Mouse (Mus musculus): ENCODE results near the gene C130050O18Rik. TPM values are rescaled to one million over a fixed set of nuclear protein-coding genes. Genes with fewer than 3 reads are reported as not detected.

C130050O18Rik gene
- total and polyA plus RNA-seq, 3 experiments, result 0.68 to 1.1 (median 0.98) TPM

GRCm38 (mm10) chr5:139416942-139417341, 11.9 kb downstream of the C130050O18Rik start:
- H3K79me2 ChIP-seq (replicated peaks; ENCODE audit: control insufficient read depth, insufficient read depth, low read length), result no peaks in the 10 kb centered on the region
- TF ChIP-seq POLR2A (IDR thresholded peaks at IDR 0.05; ENCODE audit: insufficient read depth, low read depth, low read length) (no peak), CTCF (IDR thresholded peaks at IDR 0.05) (peak; percentile 43)
- 96% methylated on average over 4 of the region's 4 CpGs for WGBS
- intact Hi-C loops (cut with DNase I), result no loop called here
- no peaks in the 10 kb centered on the region for H3K36me3 ChIP-seq (ENCODE audit: control insufficient read depth, insufficient read depth, low read length)
- DNase-seq, result no peak
- no peak overlapping the region for H3K4me3 ChIP-seq
- H3K4me1 ChIP-seq (ENCODE audit: control insufficient read depth, insufficient read depth, low read length), result no peaks in the 10 kb centered on the region
- H3K27ac ChIP-seq, result no peak overlapping the region
- H3K27me3 ChIP-seq (ENCODE audit: control insufficient read depth, insufficient read depth, low read length), result no peaks in the 10 kb centered on the region
- H3K9ac ChIP-seq (ENCODE audit: low read depth, low read length), result no peak overlapping the region

GRCm38 (mm10) chr5:139417480-139417879, 12.4 kb downstream of the C130050O18Rik start:
- WGBS, result 88% methylated on average over 3 of the region's 3 CpGs
- H3K27me3 ChIP-seq (ENCODE audit: control insufficient read depth, insufficient read depth, low read length), result no peaks in the 10 kb centered on the region
- DNase-seq, result no peak
- no peak overlapping the region for H3K9ac ChIP-seq (ENCODE audit: low read depth, low read length)
- intact Hi-C loops (cut with DNase I), result no loop called here
- no peak overlapping the region for H3K4me3 ChIP-seq
- H3K27ac ChIP-seq, result no peak overlapping the region
- H3K4me1 ChIP-seq (ENCODE audit: control insufficient read depth, insufficient read depth, low read length), result no peaks in the 10 kb centered on the region
- TF ChIP-seq POLR2A (IDR thresholded peaks at IDR 0.05; ENCODE audit: insufficient read depth, low read depth, low read length) (no peak), EP300 (IDR thresholded peaks at IDR 0.05; ENCODE audit: insufficient read depth, low read depth, low read length) (no peak), CTCF (IDR thresholded peaks at IDR 0.05) (peak; percentile 32)
- H3K79me2 ChIP-seq (replicated peaks; ENCODE audit: control insufficient read depth, insufficient read depth, low read length), result no peaks in the 10 kb centered on the region
- H3K36me3 ChIP-seq (ENCODE audit: control insufficient read depth, insufficient read depth, low read length), result no peaks in the 10 kb centered on the region

GRCm38 (mm10) chr5:139418110-139418509, 13.0 kb downstream of the C130050O18Rik start:
- intact Hi-C loops (cut with DNase I), result no loop called here
- H3K27me3 ChIP-seq (ENCODE audit: control insufficient read depth, insufficient read depth, low read length), result no peaks in the 10 kb centered on the region
- 60% methylated on average over 2 of the region's 2 CpGs for WGBS
- DNase-seq, result no peak
- no peak overlapping the region for H3K9ac ChIP-seq (ENCODE audit: low read depth, low read length)
- no peak overlapping the region for H3K27ac ChIP-seq
- no peak overlapping the region for H3K4me3 ChIP-seq
- no peaks in the 10 kb centered on the region for H3K36me3 ChIP-seq (ENCODE audit: control insufficient read depth, insufficient read depth, low read length)
- TF ChIP-seq EP300 (IDR thresholded peaks at IDR 0.05; ENCODE audit: insufficient read depth, low read depth, low read length), result no peak
- TF ChIP-seq CTCF (IDR thresholded peaks at IDR 0.05), result no peak
- TF ChIP-seq POLR2A (IDR thresholded peaks at IDR 0.05; ENCODE audit: insufficient read depth, low read depth, low read length), result no peak
- no peaks in the 10 kb centered on the region for H3K79me2 ChIP-seq (replicated peaks; ENCODE audit: control insufficient read depth, insufficient read depth, low read length)
- H3K4me1 ChIP-seq (ENCODE audit: control insufficient read depth, insufficient read depth, low read length), result no peaks in the 10 kb centered on the region

- H3K9ac ChIP-seq (ENCODE audit: low read depth, low read length), result no peak overlapping the region
- H3K27ac ChIP-seq, result no peak overlapping the region
Measured at GRCm38 (mm10) chr5:139418633-139419032, 13.6 kb downstream of the C130050O18Rik start.

GRCm38 (mm10) chr5:139423026-139423865, 18.2 kb downstream of the C130050O18Rik start, which contains the start of gene Gper1:
TSS of gene Gper1 (plus strand) at chr5:139423151.
- Histone ChIP-seq H3K4me3 (peak within 1 kb of the TSS; percentile 18), H3K9ac (ENCODE audit: low read depth, low read length) (peak within 1 kb of the TSS; percentile 28), H3K27me3 (ENCODE audit: control insufficient read depth, insufficient read depth, low read length) (no peaks in the 10 kb centered on the region), H3K4me1 (ENCODE audit: control insufficient read depth, insufficient read depth, low read length) (peaks cover 3% of the 10 kb centered on the region), H3K27ac (peak within 1 kb of the TSS; percentile 41), H3K36me3 (ENCODE audit: control insufficient read depth, insufficient read depth, low read length) (no peaks in the 10 kb centered on the region), H3K79me2 (replicated peaks; ENCODE audit: control insufficient read depth, insufficient read depth, low read length) (no peaks in the 10 kb centered on the region)
- intact Hi-C loops (cut with DNase I), result no loop called here
- DNase-seq, result no peak
- TF ChIP-seq CTCF (IDR thresholded peaks at IDR 0.05) (no peak), POLR2A (IDR thresholded peaks at IDR 0.05; ENCODE audit: insufficient read depth, low read depth, low read length) (no peak), EP300 (IDR thresholded peaks at IDR 0.05; ENCODE audit: insufficient read depth, low read depth, low read length) (no peak)
- WGBS, result 50% methylated on average over 21 of the region's 21 CpGs

More at GRCm38 (mm10) chr5:139418633-139419032, 13.6 kb downstream of the C130050O18Rik start:
- Histone ChIP-seq H3K4me1 (ENCODE audit: control insufficient read depth, insufficient read depth, low read length) (no peaks in the 10 kb centered on the region), H3K36me3 (ENCODE audit: control insufficient read depth, insufficient read depth, low read length) (no peaks in the 10 kb centered on the region), H3K79me2 (replicated peaks; ENCODE audit: control insufficient read depth, insufficient read depth, low read length) (no peaks in the 10 kb centered on the region), H3K27me3 (ENCODE audit: control insufficient read depth, insufficient read depth, low read length) (no peaks in the 10 kb centered on the region), H3K4me3 (no peak overlapping the region)
- intact Hi-C loops (cut with DNase I), result no loop called here
- TF ChIP-seq CTCF (IDR thresholded peaks at IDR 0.05) (no peak), POLR2A (IDR thresholded peaks at IDR 0.05; ENCODE audit: insufficient read depth, low read depth, low read length) (no peak), EP300 (IDR thresholded peaks at IDR 0.05; ENCODE audit: insufficient read depth, low read depth, low read length) (no peak)
- DNase-seq, result no peak
- WGBS, result 34% methylated on average over 3 of the region's 3 CpGs

- intact Hi-C loops (cut with DNase I), result no loop called here
- no peak for DNase-seq
Measured at GRCm38 (mm10) chr5:139425198-139425597, 20.1 kb downstream of the C130050O18Rik start.

More at GRCm38 (mm10) chr5:139425198-139425597, 20.1 kb downstream of the C130050O18Rik start:
- H3K9ac ChIP-seq (ENCODE audit: low read depth, low read length), result no peak overlapping the region
- H3K4me1 ChIP-seq (ENCODE audit: control insufficient read depth, insufficient read depth, low read length), result peaks cover 8% of the 10 kb centered on the region
- no peak overlapping the region for H3K27ac ChIP-seq
- H3K36me3 ChIP-seq (ENCODE audit: control insufficient read depth, insufficient read depth, low read length), result no peaks in the 10 kb centered on the region
- TF ChIP-seq CTCF (IDR thresholded peaks at IDR 0.05) (no peak), EP300 (IDR thresholded peaks at IDR 0.05; ENCODE audit: insufficient read depth, low read depth, low read length) (no peak), POLR2A (IDR thresholded peaks at IDR 0.05; ENCODE audit: insufficient read depth, low read depth, low read length) (no peak)
- no peak overlapping the region for H3K4me3 ChIP-seq
- no peaks in the 10 kb centered on the region for H3K79me2 ChIP-seq (replicated peaks; ENCODE audit: control insufficient read depth, insufficient read depth, low read length)
- WGBS, result 68% methylated on average over 9 of the region's 9 CpGs
- H3K27me3 ChIP-seq (ENCODE audit: control insufficient read depth, insufficient read depth, low read length), result no peaks in the 10 kb centered on the region

Data from heart, adult 2 months (tissue).